Mouse (Mus musculus): ENCODE results near the gene Arhgef6.

GRCm38 (mm10) chrX:57235982-57236381, 102.5 kb downstream of the Arhgef6 start:
- TF ChIP-seq CTCF (IDR thresholded peaks at IDR 0.05; ENCODE audit: extremely low read depth, insufficient read depth, low read length), result no peak
- no peak for TF ChIP-seq POLR2A (IDR thresholded peaks at IDR 0.05; ENCODE audit: extremely low read depth, insufficient read depth, low read length)

Data from cortical plate, adult 2 months (tissue).